25 mouse cellular contexts compared by ENCODE assay signal in the genomic region with DNA sequence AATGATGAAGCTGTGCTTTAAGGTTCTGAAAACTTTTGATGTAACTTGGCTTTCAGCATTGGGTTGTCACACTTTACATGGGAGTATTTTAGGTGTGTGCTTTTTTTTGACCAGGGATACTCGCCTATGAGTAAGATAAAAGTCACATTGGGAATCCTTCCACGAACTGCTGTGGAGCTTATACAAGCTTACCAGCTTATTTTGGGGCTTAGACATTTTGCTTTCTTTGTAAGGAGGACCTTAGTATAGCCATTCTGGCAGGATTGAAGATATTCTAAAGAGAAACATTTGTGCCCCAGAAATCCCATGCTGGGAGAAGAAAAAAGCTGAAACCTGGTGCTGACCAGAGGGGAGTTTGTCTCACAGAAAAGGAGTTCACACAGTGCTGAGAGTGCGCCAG.
DNase-seq lines count a peak whose midpoint lies in the region; TF ChIP-seq lines count a peak whose summit lies in the region.
"Had no signal": no experiment of that assay in that cellular context is flagged by ENCODE, and none has a peak within 500 bp of the region (broad histone marks: within the 10 kb centered on the region; RNA-seq: fewer than 3 reads in every experiment).

No protein-coding gene starts in this region.

- H3K4me3 ChIP-seq in heart, adult 2 months, result no peak overlapping the region
- H3K4me3 ChIP-seq: embryonic facial prominence, embryonic 10.5 days; embryonic facial prominence, embryonic 13.5 days; erythroblast, embryonic 14.5 days; forebrain, embryonic 12.5 days; forebrain, embryonic 15.5 days; hindbrain, embryonic 12.5 days; hindbrain, embryonic 15.5 days had no signal

- intact Hi-C loops in left cerebral cortex, postnatal 4 days (cut with DNase I), result no loop called here
- intact Hi-C loops in heart, adult 2 months (cut with DNase I), result no loop called here

- no peak for TF ChIP-seq CTCF in heart, adult 2 months (IDR thresholded peaks at IDR 0.05)

- H3K36me3 ChIP-seq in heart, adult 2 months (ENCODE audit: control insufficient read depth, insufficient read depth, low read length), result no peaks in the 10 kb centered on the region
- H3K36me3 ChIP-seq: embryonic facial prominence, embryonic 10.5 days; embryonic facial prominence, embryonic 13.5 days; forebrain, embryonic 12.5 days; forebrain, embryonic 15.5 days; G1E; hindbrain, embryonic 12.5 days had no signal

- 64% methylated on average over 3 of the region's 3 CpGs for WGBS in heart, adult 2 months

- TF ChIP-seq EP300 in heart, adult 2 months (IDR thresholded peaks at IDR 0.05; ENCODE audit: insufficient read depth, low read depth, low read length), result no peak

- H3K27me3 ChIP-seq in heart, adult 2 months (ENCODE audit: control insufficient read depth, insufficient read depth, low read length), result no peaks in the 10 kb centered on the region
- H3K27me3 ChIP-seq: CH12.LX; embryonic facial prominence, embryonic 13.5 days; forebrain, embryonic 12.5 days; forebrain, embryonic 15.5 days; hindbrain, embryonic 12.5 days; hindbrain, embryonic 15.5 days; Patski had no signal

- H3K4me1 ChIP-seq in heart, adult 2 months (ENCODE audit: control insufficient read depth, insufficient read depth, low read length), result no peaks in the 10 kb centered on the region
- H3K4me1 ChIP-seq: embryonic facial prominence, embryonic 10.5 days; embryonic facial prominence, embryonic 13.5 days; forebrain, embryonic 12.5 days; forebrain, embryonic 15.5 days; hindbrain, embryonic 12.5 days; hindbrain, embryonic 15.5 days had no signal

- DNase-seq in cerebellum, adult 18-20 months, result peak; percentile 11 to 13
- no peak for DNase-seq in cerebellum, postnatal 4 days (ENCODE audit: low spot score in 2 of 2)
- DNase-seq in cerebellum, postnatal 25 days, result peak; percentile 15 to 17
- DNase-seq in cerebellum, postnatal 10 days, result no peak
- peak; percentile 7 for DNase-seq in left cerebral cortex, adult 11 months (ENCODE audit: low spot score)
- no peak for DNase-seq in left cerebral cortex, postnatal 4 days
- peak; percentile 73 for DNase-seq in brain, adult 2 months (ENCODE audit: low read depth, low spot score)
- DNase-seq in heart, adult 2 months, result no peak
- DNase-seq: adrenal gland, postnatal 10 days; adrenal gland, postnatal 36 days; B cell, adult 2 months; embryo, embryonic 11 days; gastrocnemius, postnatal 10 days; gastrocnemius, postnatal 36 days; kidney, adult 2 months had no signal

- no peak for TF ChIP-seq POLR2A in heart, adult 2 months (IDR thresholded peaks at IDR 0.05; ENCODE audit: insufficient read depth, low read depth, low read length)

- H3K27ac ChIP-seq in heart, adult 2 months, result no peak overlapping the region
- H3K27ac ChIP-seq: embryonic facial prominence, embryonic 10.5 days; embryonic facial prominence, embryonic 13.5 days; forebrain, embryonic 12.5 days; forebrain, embryonic 15.5 days; hindbrain, embryonic 12.5 days; hindbrain, embryonic 15.5 days had no signal

- no peak overlapping the region for H3K9ac ChIP-seq in heart, adult 2 months (ENCODE audit: low read depth, low read length)
- H3K9ac ChIP-seq: embryonic facial prominence, embryonic 13.5 days; forebrain, embryonic 12.5 days; forebrain, embryonic 15.5 days; hindbrain, embryonic 12.5 days; hindbrain, embryonic 15.5 days had no signal

- no peaks in the 10 kb centered on the region for H3K79me2 ChIP-seq in heart, adult 2 months (replicated peaks; ENCODE audit: control insufficient read depth, insufficient read depth, low read length)

Comparison
In these comparisons a context has a peak if more than half of its experiments do, and no peak if none do; other contexts are left out.
1. DNase-seq: peak in cerebellum, adult 18-20 months (2 of 2), cerebellum, postnatal 25 days (2 of 2), left cerebral cortex, adult 11 months (single experiment) and brain, adult 2 months (single experiment); none in cerebellum, postnatal 4 days (0 of 2), cerebellum, postnatal 10 days (0 of 2), left cerebral cortex, postnatal 4 days (single experiment) and heart, adult 2 months (0 of 2).